Mouse (Mus musculus) cortical plate, adult 2 months (tissue): Measurements from ENCODE around the gene Fgfr2.

Experiments used
- CTCF ChIP-seq: fragments of 200-500 bp; IDR thresholded peaks from 2 replicates; pipeline ENCODE4 v1.5.1; 2011; ENCODE audit warnings: mild to moderate bottlenecking, control low read depth, low read length; ENCODE audit not compliant: insufficient read depth; ENCODE audit errors: extremely low read depth
- POLR2A ChIP-seq: fragments of 200-500 bp; IDR thresholded peaks from 2 replicates; pipeline ENCODE4 v1.6.1; 2011; ENCODE audit warnings: mild to moderate bottlenecking, low read length, control low read depth; ENCODE audit not compliant: insufficient read depth; ENCODE audit errors: extremely low read depth

DNA sequence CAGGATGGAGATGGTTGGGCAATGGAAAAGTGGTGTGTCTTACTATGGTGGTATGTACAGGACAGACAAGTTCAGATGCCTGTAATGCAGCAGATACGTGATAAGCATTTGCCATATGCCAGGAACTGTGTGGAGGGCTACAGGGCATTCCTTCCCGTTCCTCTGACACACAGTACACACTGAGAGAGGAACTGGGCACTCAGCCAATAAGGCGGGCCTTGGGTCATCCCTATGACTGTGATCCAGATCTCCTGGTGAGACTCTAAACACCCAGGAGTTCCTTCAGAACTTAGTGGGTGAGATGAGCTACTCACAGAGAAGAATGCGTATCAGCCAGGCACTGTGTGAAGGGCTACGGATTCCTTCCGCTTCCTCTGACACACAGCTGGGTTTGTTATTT is 2009.5 kb downstream of the Fgfr2 start:
- TF ChIP-seq POLR2A (no peak), CTCF (no peak)
